Mouse (Mus musculus): Measurements from ENCODE around the gene Apol10a. TPM values are rescaled to one million over a fixed set of nuclear protein-coding genes. Genes with fewer than 3 reads are reported as not detected.

Apol10a gene
- total RNA-seq, 2 experiments from 2014 or later, result not detected

Other genes with a start within 250 kb of the Apol10a start
- 10 to 100 TPM; 44.2 to 63.3 TPM for gene Rbfox2, start 170.0 kb upstream of the Apol10a start, total RNA-seq (2021)
- gene Apol7a, start 77.9 kb upstream of the Apol10a start, total RNA-seq (2021), result under 1 TPM; 0.26 to 0.59 TPM
- under 1 TPM in 1 of 2 experiments, not detected in 1; 0.22 TPM for gene Apol9a, start 65.9 kb upstream of the Apol10a start, total RNA-seq (2021)
- gene Apol7b, start 29.6 kb upstream of the Apol10a start, total RNA-seq (2021), result 1 to 10 TPM; 1.2 to 4.7 TPM
- gene Apol11a, start 31.2 kb downstream of the Apol10a start, total RNA-seq (2021), result not detected
- not detected for gene Apol7c, start 56.3 kb downstream of the Apol10a start, total RNA-seq (2021)
- not detected for gene 1700025B11Rik, start 84.8 kb downstream of the Apol10a start, total RNA-seq (2021)
- gene Apol10b, start 119.1 kb downstream of the Apol10a start, total RNA-seq (2021), result under 1 TPM; 0.17 to 0.61 TPM
- gene Gm36245, start 122.2 kb downstream of the Apol10a start, total RNA-seq (2021), result not detected
- not detected for gene Apol11b, start 166.2 kb downstream of the Apol10a start, total RNA-seq (2021)
- under 1 TPM in 1 of 2 experiments, not detected in 1; 0.96 TPM for gene Apol7e, start 221.8 kb downstream of the Apol10a start, total RNA-seq (2021)